Mouse (Mus musculus): Measurements from ENCODE around the gene Amy2a4. TPM values are rescaled to one million over a fixed set of nuclear protein-coding genes. Genes with fewer than 3 reads are reported as not detected.
"Not testable (repeated sequence)": the region's sequence is repeated elsewhere in the genome, so short reads cannot be mapped to it uniquely, and the experiment has no call there.

Amy2a4 gene
- total RNA-seq (2021): not detected

DNA sequence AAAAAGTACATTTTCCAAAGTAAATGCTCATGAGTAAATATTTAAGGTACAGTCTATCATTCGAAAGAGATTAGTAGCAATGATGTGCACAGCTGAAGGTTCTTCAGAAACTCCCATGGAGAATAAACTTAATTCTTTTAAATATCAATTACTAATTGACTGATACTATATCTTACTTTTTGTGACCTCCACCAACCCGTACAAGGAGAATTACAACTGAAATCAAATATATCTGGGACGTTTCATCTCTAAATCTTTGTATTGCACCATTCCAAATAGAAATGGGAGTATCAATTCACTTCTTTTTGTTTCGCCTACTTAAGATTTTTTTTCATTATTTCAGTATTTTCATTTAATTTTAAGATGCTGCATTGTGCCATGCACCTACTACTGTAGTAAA is at the start of gene Amy2a4:
Gene Amy2a4, minus strand, starts transcription at position 101 of the 400 bp plus-strand sequence.
- intact Hi-C loops (cut with DNase I): not testable (repeated sequence)

DNA sequence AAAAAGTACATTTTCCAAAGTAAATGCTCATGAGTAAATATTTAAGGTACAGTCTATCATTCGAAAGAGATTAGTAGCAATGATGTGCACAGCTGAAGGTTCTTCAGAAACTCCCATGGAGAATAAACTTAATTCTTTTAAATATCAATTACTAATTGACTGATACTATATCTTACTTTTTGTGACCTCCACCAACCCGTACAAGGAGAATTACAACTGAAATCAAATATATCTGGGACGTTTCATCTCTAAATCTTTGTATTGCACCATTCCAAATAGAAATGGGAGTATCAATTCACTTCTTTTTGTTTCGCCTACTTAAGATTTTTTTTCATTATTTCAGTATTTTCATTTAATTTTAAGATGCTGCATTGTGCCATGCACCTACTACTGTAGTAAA is 32.7 kb upstream of the Amy2a4 start, which contains the start of gene Amy2a3:
Gene Amy2a3, minus strand, starts transcription at position 101 of the 400 bp plus-strand sequence.
- DNase-seq; intact Hi-C loops (cut with DNase I): not testable (repeated sequence)

More for the DNA sequence above, at the start of gene Amy2a4:
- DNase-seq: not testable (repeated sequence)

GRCm38 (mm10) chr3:113312937-113313336 is 21.7 kb upstream of the Amy2a4 start:
- DNase-seq; intact Hi-C loops (cut with DNase I): not testable (repeated sequence)

GRCm38 (mm10) chr3:113280285-113280684 is 11.0 kb downstream of the Amy2a4 start:
- DNase-seq; intact Hi-C loops (cut with DNase I): not testable (repeated sequence)

GRCm38 (mm10) chr3:113279586-113279985 is 11.7 kb downstream of the Amy2a4 start:
- intact Hi-C loops (cut with DNase I); DNase-seq: not testable (repeated sequence)

DNA sequence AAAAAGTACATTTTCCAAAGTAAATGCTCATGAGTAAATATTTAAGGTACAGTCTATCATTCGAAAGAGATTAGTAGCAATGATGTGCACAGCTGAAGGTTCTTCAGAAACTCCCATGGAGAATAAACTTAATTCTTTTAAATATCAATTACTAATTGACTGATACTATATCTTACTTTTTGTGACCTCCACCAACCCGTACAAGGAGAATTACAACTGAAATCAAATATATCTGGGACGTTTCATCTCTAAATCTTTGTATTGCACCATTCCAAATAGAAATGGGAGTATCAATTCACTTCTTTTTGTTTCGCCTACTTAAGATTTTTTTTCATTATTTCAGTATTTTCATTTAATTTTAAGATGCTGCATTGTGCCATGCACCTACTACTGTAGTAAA is 32.5 kb downstream of the Amy2a4 start, which contains the start of gene Amy2a5:
Gene Amy2a5, minus strand, starts transcription at position 101 of the 400 bp plus-strand sequence.
- DNase-seq; intact Hi-C loops (cut with DNase I): not testable (repeated sequence)

Other genes with a start within 250 kb of the Amy2a4 start
- gene Amy2a5, start 32.6 kb downstream of the Amy2a4 start, total RNA-seq (2021): not detected
- not detected for gene Amy2a3, start 32.6 kb upstream of the Amy2a4 start, total RNA-seq (2021)
- gene Amy2a2, start 65.2 kb upstream of the Amy2a4 start, total RNA-seq (2021): not detected
- not detected for gene Amy2a1, start 241.0 kb upstream of the Amy2a4 start, total RNA-seq (2021)